Mouse (Mus musculus): Measurements from ENCODE around the gene Kansl2. TPM values are rescaled to one million over a fixed set of nuclear protein-coding genes. Genes with fewer than 3 reads are reported as not detected.

Gene Kansl2
- total RNA-seq, 2 experiments from 2014 or later: 62.2 to 64.5 TPM

- intact Hi-C loops (cut with DNase I): no loop called here
Measured at GRCm38 (mm10) chr15:98509387-98509786, 24.7 kb downstream of the Kansl2 start.

GRCm38 (mm10) chr15:98507321-98507720 lies 26.7 kb downstream of the Kansl2 start:
- no peak for DNase-seq
- intact Hi-C loops (cut with DNase I): no loop called here

More at GRCm38 (mm10) chr15:98509387-98509786, 24.7 kb downstream of the Kansl2 start:
- no peak for DNase-seq

GRCm38 (mm10) chr15:98506253-98506957 lies 27.7 kb downstream of the Kansl2 start:
- intact Hi-C loops (cut with DNase I): no loop called here
- DNase-seq: no peak

- peak; percentile 61 for DNase-seq
- intact Hi-C loops (cut with DNase I): no loop called here
Measured at GRCm38 (mm10) chr15:98504514-98504913, 29.6 kb downstream of the Kansl2 start.

GRCm38 (mm10) chr15:98503317-98503716 lies 30.7 kb downstream of the Kansl2 start:
- intact Hi-C loops (cut with DNase I): no loop called here
- no peak for DNase-seq

- intact Hi-C loops (cut with DNase I): no loop called here
- DNase-seq: no peak
Measured at GRCm38 (mm10) chr15:98497631-98498030, 36.4 kb downstream of the Kansl2 start.

- intact Hi-C loops (cut with DNase I): no loop called here
- no peak for DNase-seq
Measured at GRCm38 (mm10) chr15:98492102-98492501, 42.0 kb downstream of the Kansl2 start, which contains the start of gene Olfr279. TSS of gene Olfr279 (plus strand) at chr15:98492402.

GRCm38 (mm10) chr15:98491332-98491731 lies 42.7 kb downstream of the Kansl2 start:
- DNase-seq: no peak
- intact Hi-C loops (cut with DNase I): no loop called here

GRCm38 (mm10) chr15:98486433-98487021 lies 47.5 kb downstream of the Kansl2 start:
- DNase-seq: no peak
- intact Hi-C loops (cut with DNase I): no loop called here

- intact Hi-C loops (cut with DNase I): no loop called here
- peak in 1 of 2 experiments; percentile 30 for DNase-seq
Measured at GRCm38 (mm10) chr15:98483907-98484886, 49.9 kb downstream of the Kansl2 start.

- intact Hi-C loops (cut with DNase I): no loop called here
- DNase-seq: no peak
Measured at GRCm38 (mm10) chr15:98482701-98483100, 51.4 kb downstream of the Kansl2 start, which contains the start of gene Lalba. TSS of gene Lalba (minus strand) at chr15:98482721.

- DNase-seq: no peak
- intact Hi-C loops (cut with DNase I): no loop called here
Measured at GRCm38 (mm10) chr15:98479568-98480102, 54.4 kb downstream of the Kansl2 start.

- intact Hi-C loops (cut with DNase I): no loop called here
- DNase-seq: no peak
Measured at GRCm38 (mm10) chr15:98476281-98476680, 57.8 kb downstream of the Kansl2 start.

GRCm38 (mm10) chr15:98475382-98475781 lies 58.7 kb downstream of the Kansl2 start:
- intact Hi-C loops (cut with DNase I): no loop called here
- peak in 1 of 2 experiments; percentile 51 for DNase-seq

- DNase-seq: no peak
- intact Hi-C loops (cut with DNase I): no loop called here
Measured at GRCm38 (mm10) chr15:98474958-98475357, 59.1 kb downstream of the Kansl2 start.

GRCm38 (mm10) chr15:98471539-98471938 lies 62.5 kb downstream of the Kansl2 start:
- intact Hi-C loops (cut with DNase I): no loop called here
- no peak for DNase-seq

- intact Hi-C loops (cut with DNase I): no loop called here
Measured at GRCm38 (mm10) chr15:98469596-98469995, 64.5 kb downstream of the Kansl2 start, which contains the start of gene OR5BS1P. TSS of gene OR5BS1P (plus strand) at chr15:98469896.

More at GRCm38 (mm10) chr15:98469596-98469995, 64.5 kb downstream of the Kansl2 start, which contains the start of gene OR5BS1P:
- DNase-seq: no peak
